In genomic region chr2:117432923-117433322, GRCm38 (mm10) we compare ENCODE assay signal across 20 mouse cellular contexts.
"Had no signal": no experiment of that assay in that cellular context is flagged by ENCODE, and none has a peak within 500 bp of the region (broad histone marks: within the 10 kb centered on the region; RNA-seq: fewer than 3 reads in every experiment).

No protein-coding gene starts in this region.

- ATAC-seq: intestine, postnatal 0 days; liver, postnatal 0 days; lung, postnatal 0 days; midbrain, embryonic 15.5 days had no signal

- H3K27ac ChIP-seq: kidney, postnatal 0 days; limb, embryonic 12.5 days; limb, embryonic 15.5 days; liver, embryonic 14.5 days; macrophage; midbrain, embryonic 12.5 days; midbrain, embryonic 15.5 days; stomach, embryonic 15.5 days had no signal

- H3K4me3 ChIP-seq: limb, embryonic 12.5 days; limb, embryonic 15.5 days; midbrain, embryonic 12.5 days; midbrain, embryonic 15.5 days; myocyte; stomach, embryonic 15.5 days had no signal

- DNase-seq: kidney, adult 2 months; kidney, postnatal 25 days; left cerebral cortex, postnatal 4 days; liver, postnatal 0 days; lung, embryonic 14.5 days; retina, postnatal 1 day; right cerebral cortex, postnatal 25 days; spleen, adult 18-20 months; thymus, postnatal 25 days had no signal
